Mouse (Mus musculus): ENCODE data around the gene Crot. TPM values are rescaled to one million over a fixed set of nuclear protein-coding genes. Genes with fewer than 3 reads are reported as not detected.
"Not testable (repeated sequence)": the region's sequence is repeated elsewhere in the genome, so short reads cannot be mapped to it uniquely, and the experiment has no call there.

The Crot gene
- polyA plus RNA-seq, 1 experiment from 2014 or later = 21.7 TPM

DNA sequence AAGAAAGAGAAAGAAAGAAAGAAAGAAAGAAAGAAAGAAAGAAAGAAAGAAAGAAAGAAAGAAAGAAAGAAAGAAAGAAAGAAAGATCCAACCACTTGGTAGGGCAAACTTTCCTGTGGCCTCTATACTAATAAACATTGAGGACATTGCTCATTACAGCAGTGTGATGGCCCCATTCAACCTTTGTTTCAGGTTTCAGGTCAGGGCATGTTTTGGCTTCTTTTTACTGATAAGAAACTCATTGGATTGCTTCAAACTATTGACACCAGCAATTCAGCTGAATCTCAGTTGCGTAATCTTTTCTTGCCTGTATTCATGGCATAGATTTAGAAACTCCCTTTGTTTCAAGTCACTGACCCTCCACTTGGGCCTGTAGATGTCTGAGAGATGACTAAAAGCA is 13.0 kb upstream of the Crot start:
- no peak overlapping the region for H3K27ac ChIP-seq (ENCODE audit: low read depth, low read length)
- H3K36me3 ChIP-seq (ENCODE audit: control insufficient read depth, insufficient read depth, low read length) = no peaks in the 10 kb centered on the region
- DNase-seq (ENCODE audit: low spot score) (no peak), ATAC-seq (no peak)
- H3K9ac ChIP-seq (ENCODE audit: low read length) = no peak overlapping the region
- H3K4me3 ChIP-seq (ENCODE audit: low read depth, low read length) = no peak overlapping the region
- H3K27me3 ChIP-seq (replicated peaks; ENCODE audit: control insufficient read depth, insufficient read depth, low read length) = no peaks in the 10 kb centered on the region
- no peaks in the 10 kb centered on the region for H3K4me1 ChIP-seq (ENCODE audit: control insufficient read depth, insufficient read depth, low read length)
- no peaks in the 10 kb centered on the region for H3K9me3 ChIP-seq (replicated peaks; ENCODE audit: control insufficient read depth, low read length)
- no peak overlapping the region for H3K4me2 ChIP-seq (ENCODE audit: low read length)
- 92% methylated on average over 1 of the region's 1 CpGs for WGBS

DNA sequence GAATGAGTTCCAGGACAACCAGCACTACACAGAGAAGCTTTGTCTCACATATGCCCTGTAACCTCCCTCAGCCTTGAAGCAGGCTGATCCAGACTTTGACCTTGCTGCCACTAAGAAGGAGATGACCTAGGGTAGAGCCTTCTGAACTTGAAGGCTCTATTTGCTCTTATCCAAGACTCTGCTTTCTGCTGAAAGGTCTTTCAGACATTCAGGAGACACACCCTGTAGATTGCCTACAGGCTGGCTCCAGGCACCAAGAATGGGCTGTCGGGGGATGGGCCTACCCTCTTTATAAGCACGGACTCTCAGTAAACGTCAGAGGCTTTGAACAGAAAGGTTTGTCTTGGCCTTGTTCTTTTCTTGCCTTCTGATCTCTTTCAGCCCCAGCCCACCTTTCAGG is 9.5 kb upstream of the Crot start:
- not testable (repeated sequence) for H3K9ac ChIP-seq (ENCODE audit: low read length); H3K27me3 ChIP-seq (replicated peaks; ENCODE audit: control insufficient read depth, insufficient read depth, low read length); H3K4me3 ChIP-seq (ENCODE audit: low read depth, low read length); H3K36me3 ChIP-seq (ENCODE audit: control insufficient read depth, insufficient read depth, low read length); ATAC-seq; H3K27ac ChIP-seq (ENCODE audit: low read depth, low read length); H3K9me3 ChIP-seq (replicated peaks; ENCODE audit: control insufficient read depth, low read length); DNase-seq (ENCODE audit: low spot score); H3K4me1 ChIP-seq (ENCODE audit: control insufficient read depth, insufficient read depth, low read length); H3K4me2 ChIP-seq (ENCODE audit: low read length)
- WGBS = 53% methylated on average over 3 of the region's 3 CpGs

DNA sequence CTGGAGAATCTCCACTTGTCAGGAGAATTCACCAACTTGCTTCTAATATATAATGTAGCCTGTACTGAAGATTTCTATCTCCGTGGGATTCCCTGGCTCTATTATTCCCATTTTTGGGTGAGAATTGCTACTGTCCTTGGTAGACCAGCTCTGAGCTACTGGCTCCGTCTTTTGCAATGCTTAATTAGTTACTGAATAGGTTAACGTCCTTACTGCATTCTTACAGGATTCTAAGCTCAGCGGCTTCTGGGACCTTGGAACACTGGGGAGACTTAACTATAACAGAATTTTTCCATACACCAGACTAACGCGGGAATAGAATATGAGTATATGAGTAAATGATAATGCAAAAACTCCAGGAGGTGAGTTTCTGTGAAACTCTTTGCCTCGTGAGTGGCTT is 2.9 kb upstream of the Crot start:
- not testable (repeated sequence) for H3K4me2 ChIP-seq (ENCODE audit: low read length); H3K4me3 ChIP-seq (ENCODE audit: low read depth, low read length); H3K27ac ChIP-seq (ENCODE audit: low read depth, low read length); H3K4me1 ChIP-seq (ENCODE audit: control insufficient read depth, insufficient read depth, low read length); H3K27me3 ChIP-seq (replicated peaks; ENCODE audit: control insufficient read depth, insufficient read depth, low read length); ATAC-seq; DNase-seq (ENCODE audit: low spot score); H3K9ac ChIP-seq (ENCODE audit: low read length); H3K36me3 ChIP-seq (ENCODE audit: control insufficient read depth, insufficient read depth, low read length); H3K9me3 ChIP-seq (replicated peaks; ENCODE audit: control insufficient read depth, low read length)
- WGBS = 22% methylated on average over 7 of the region's 7 CpGs

DNA sequence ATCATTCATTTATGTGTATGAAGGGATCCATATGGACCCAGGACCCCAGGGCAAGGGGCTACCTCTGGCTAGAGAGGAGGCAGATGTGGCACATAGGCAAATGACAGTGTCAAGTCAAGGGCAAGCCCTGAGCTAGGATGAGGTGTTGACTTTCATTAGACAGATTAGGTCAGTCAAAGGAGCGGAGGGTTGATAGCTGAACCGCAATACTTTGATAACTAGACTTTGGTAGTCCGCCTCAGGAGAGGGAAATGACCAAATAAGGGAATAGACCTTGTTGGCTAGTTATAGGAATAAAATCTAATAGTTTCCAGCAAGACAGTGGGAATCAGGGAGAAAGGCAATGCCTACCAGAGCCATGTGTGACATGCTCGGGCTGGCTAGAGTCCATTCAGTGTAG is 2.0 kb upstream of the Crot start:
- no peak for ATAC-seq
- Histone ChIP-seq H3K4me1 (ENCODE audit: control insufficient read depth, insufficient read depth, low read length) (peaks cover 8% of the 10 kb centered on the region; the same call in 1 of the 2 replicates), H3K4me3 (ENCODE audit: low read depth, low read length) (no peak overlapping the region), H3K27ac (ENCODE audit: low read depth, low read length) (no peak overlapping the region), H3K36me3 (ENCODE audit: control insufficient read depth, insufficient read depth, low read length) (no peaks in the 10 kb centered on the region), H3K27me3 (replicated peaks; ENCODE audit: control insufficient read depth, insufficient read depth, low read length) (no peaks in the 10 kb centered on the region), H3K4me2 (ENCODE audit: low read length) (no peak overlapping the region), H3K9ac (ENCODE audit: low read length) (no peak overlapping the region), H3K9me3 (replicated peaks; ENCODE audit: control insufficient read depth, low read length) (no peaks in the 10 kb centered on the region)
- DNase-seq (ENCODE audit: low spot score) = no peak
- WGBS = 73% methylated on average over 4 of the region's 4 CpGs

DNA sequence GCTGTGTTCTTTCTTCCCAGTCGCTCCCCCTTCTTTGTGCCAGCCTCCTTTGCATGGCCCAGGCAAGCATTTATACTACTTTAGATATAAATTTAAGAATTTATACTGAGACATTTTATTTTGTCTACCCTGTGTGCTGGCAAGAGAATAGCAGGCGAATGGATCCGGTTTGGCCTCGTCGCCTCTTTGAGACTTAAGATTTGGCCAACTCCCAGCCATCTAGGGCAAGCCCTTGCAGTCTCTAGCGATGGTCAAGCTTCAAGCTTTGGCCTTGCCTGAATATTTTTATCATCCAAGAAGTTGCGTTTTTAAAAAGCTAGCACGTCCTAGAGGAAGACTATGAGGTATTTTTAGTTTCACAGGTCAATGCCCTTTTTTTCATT is 380 bp upstream of the Crot start:
- Histone ChIP-seq H3K36me3 (ENCODE audit: control insufficient read depth, insufficient read depth, low read length) (no peaks in the 10 kb centered on the region), H3K27me3 (replicated peaks; ENCODE audit: control insufficient read depth, insufficient read depth, low read length) (no peaks in the 10 kb centered on the region), H3K27ac (ENCODE audit: low read depth, low read length) (peak overlapping the region; percentile 82), H3K9ac (ENCODE audit: low read length) (peak overlapping the region; percentile 81), H3K4me3 (ENCODE audit: low read depth, low read length) (peak overlapping the region; percentile 68), H3K4me1 (ENCODE audit: control insufficient read depth, insufficient read depth, low read length) (peaks cover 8% of the 10 kb centered on the region; the same call in 1 of the 2 replicates), H3K9me3 (replicated peaks; ENCODE audit: control insufficient read depth, low read length) (no peaks in the 10 kb centered on the region), H3K4me2 (ENCODE audit: low read length) (peak overlapping the region; percentile 81)
- no peak for DNase-seq (ENCODE audit: low spot score)
- 7% methylated on average over 8 of the region's 8 CpGs for WGBS
- peak; percentile 36; the same call in 1 of the 2 replicates for ATAC-seq

DNA sequence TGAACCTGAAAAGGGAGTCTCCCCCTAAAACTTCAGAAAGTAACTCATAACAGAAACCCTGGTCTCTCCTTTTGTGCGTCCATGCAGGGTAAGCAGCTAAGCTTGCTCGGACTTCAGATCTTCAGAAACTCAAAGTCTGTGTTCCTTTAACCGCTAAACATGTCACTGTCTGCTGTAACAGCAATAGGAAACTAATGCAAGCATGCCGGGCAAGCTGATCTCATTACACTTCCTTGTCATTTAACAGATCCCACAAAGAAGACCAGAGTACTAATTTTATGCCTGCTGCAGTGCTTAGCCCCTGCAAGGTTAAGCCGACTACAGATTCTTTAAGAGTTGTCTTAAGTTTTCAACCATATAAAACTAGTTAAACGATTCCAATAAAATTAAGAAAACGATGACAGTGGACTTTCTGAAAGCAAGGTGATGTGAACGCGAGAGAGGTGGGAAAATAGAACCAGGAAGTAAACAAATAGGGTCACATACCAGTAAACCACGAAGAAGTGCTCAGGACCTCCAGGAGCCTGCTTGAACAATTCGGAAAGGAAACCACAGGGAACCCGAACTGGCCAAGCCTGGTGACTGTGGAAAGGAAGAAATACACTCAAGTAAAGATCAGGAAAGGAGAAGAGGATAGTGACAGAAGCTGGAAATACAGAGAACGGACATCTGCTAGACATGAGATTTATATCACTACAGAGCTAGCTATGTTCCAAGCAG is 998 bp downstream of the Crot start:
- WGBS = 11% methylated on average over 13 of the region's 13 CpGs
- Histone ChIP-seq H3K4me3 (ENCODE audit: low read depth, low read length) (peak overlapping the region; percentile 68), H3K9ac (ENCODE audit: low read length) (peak overlapping the region; percentile 81), H3K4me1 (ENCODE audit: control insufficient read depth, insufficient read depth, low read length) (peaks cover 8% of the 10 kb centered on the region; the same call in 1 of the 2 replicates), H3K9me3 (replicated peaks; ENCODE audit: control insufficient read depth, low read length) (no peaks in the 10 kb centered on the region), H3K4me2 (ENCODE audit: low read length) (peak overlapping the region; percentile 81), H3K27ac (ENCODE audit: low read depth, low read length) (no peak overlapping the region), H3K36me3 (ENCODE audit: control insufficient read depth, insufficient read depth, low read length) (peaks cover 5% of the 10 kb centered on the region; the same call in 1 of the 2 replicates), H3K27me3 (replicated peaks; ENCODE audit: control insufficient read depth, insufficient read depth, low read length) (no peaks in the 10 kb centered on the region)
- no peak for DNase-seq (ENCODE audit: low spot score)
- ATAC-seq = no peak

DNA sequence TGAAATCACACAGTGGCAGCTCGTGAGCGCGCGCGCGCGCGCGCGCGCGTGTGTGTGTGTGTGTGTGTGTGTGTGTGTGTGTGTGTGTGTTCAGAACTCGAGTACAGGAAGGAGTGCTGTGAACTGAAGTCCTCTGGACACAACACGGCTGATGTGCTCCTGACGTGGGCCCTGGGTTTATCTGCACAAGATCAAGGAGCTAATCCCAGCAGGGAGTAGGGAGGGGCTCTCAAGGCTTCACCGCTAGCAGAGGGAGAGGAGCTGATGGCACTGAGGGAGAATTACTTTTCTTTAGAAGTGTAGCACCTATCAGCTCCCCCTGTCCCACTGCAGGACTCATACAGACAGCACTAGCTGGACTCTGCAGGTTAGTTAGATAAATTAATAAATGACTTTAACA is 5.5 kb downstream of the Crot start:
- peaks cover 14% of the 10 kb centered on the region; the same call in 1 of the 2 replicates for H3K36me3 ChIP-seq (ENCODE audit: control insufficient read depth, insufficient read depth, low read length)
- WGBS = 88% methylated on average over 16 of the region's 16 CpGs
- no peak for DNase-seq (ENCODE audit: low spot score)
- no peaks in the 10 kb centered on the region for H3K27me3 ChIP-seq (replicated peaks; ENCODE audit: control insufficient read depth, insufficient read depth, low read length)
- no peak overlapping the region for H3K4me2 ChIP-seq (ENCODE audit: low read length)
- H3K4me3 ChIP-seq (ENCODE audit: low read depth, low read length) = no peak overlapping the region
- H3K9ac ChIP-seq (ENCODE audit: low read length) = no peak overlapping the region
- peaks cover 8% of the 10 kb centered on the region; the same call in 1 of the 2 replicates for H3K4me1 ChIP-seq (ENCODE audit: control insufficient read depth, insufficient read depth, low read length)
- no peaks in the 10 kb centered on the region for H3K9me3 ChIP-seq (replicated peaks; ENCODE audit: control insufficient read depth, low read length)
- no peak for ATAC-seq
- H3K27ac ChIP-seq (ENCODE audit: low read depth, low read length) = no peak overlapping the region

DNA sequence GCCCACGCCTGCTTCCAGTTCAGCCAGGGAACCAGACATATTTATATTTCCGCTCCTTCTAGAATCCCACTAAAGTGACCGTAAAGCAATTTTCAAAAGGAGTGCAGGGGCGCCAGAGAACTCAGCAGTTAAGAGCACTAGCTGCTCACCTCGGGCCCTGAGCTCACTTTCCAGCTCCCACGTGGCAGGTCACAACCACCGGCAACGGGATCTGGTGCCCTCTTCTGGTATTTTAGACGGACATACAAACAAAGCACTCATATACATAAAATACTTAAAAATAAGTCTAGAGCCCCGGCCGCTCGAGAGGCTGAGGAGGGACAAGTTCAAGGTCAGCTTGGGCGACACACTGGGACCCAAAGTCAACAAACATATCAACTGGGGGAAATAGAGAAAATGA is 6.6 kb downstream of the Crot start:
- ATAC-seq (no peak), DNase-seq (ENCODE audit: low spot score) (no peak)
- Histone ChIP-seq H3K9ac (ENCODE audit: low read length) (no peak overlapping the region), H3K4me2 (ENCODE audit: low read length) (no peak overlapping the region), H3K36me3 (ENCODE audit: control insufficient read depth, insufficient read depth, low read length) (peaks cover 19% of the 10 kb centered on the region; the same call in 1 of the 2 replicates), H3K27me3 (replicated peaks; ENCODE audit: control insufficient read depth, insufficient read depth, low read length) (no peaks in the 10 kb centered on the region), H3K4me3 (ENCODE audit: low read depth, low read length) (no peak overlapping the region), H3K4me1 (ENCODE audit: control insufficient read depth, insufficient read depth, low read length) (no peaks in the 10 kb centered on the region), H3K9me3 (replicated peaks; ENCODE audit: control insufficient read depth, low read length) (no peaks in the 10 kb centered on the region), H3K27ac (ENCODE audit: low read depth, low read length) (no peak overlapping the region)
- 91% methylated on average over 13 of the region's 13 CpGs for WGBS

DNA sequence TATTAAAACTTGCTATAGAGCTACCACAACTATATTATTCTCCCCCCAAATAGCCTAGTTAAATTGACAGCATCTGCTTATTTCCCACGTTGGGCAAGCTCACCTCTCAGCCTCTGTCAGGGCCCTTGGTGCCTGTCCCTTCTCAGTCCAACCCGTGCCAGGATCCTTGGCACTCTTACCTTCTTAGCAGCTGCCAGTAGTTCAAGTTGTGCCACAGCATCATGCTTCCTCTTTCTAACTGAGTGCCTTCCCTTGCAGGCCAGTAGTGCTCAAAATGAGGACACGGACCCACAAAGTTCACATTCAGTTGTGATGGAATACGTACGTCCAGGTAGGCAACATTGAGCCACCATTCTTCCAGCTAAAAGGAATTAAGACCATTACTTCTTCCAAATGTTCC is 9.2 kb downstream of the Crot start:
- Histone ChIP-seq H3K4me2 (ENCODE audit: low read length) (no peak overlapping the region), H3K4me1 (ENCODE audit: control insufficient read depth, insufficient read depth, low read length) (no peaks in the 10 kb centered on the region), H3K4me3 (ENCODE audit: low read depth, low read length) (no peak overlapping the region), H3K9ac (ENCODE audit: low read length) (no peak overlapping the region), H3K36me3 (ENCODE audit: control insufficient read depth, insufficient read depth, low read length) (peaks cover 21% of the 10 kb centered on the region; the same call in 1 of the 2 replicates), H3K9me3 (replicated peaks; ENCODE audit: control insufficient read depth, low read length) (no peaks in the 10 kb centered on the region), H3K27ac (ENCODE audit: low read depth, low read length) (no peak overlapping the region), H3K27me3 (replicated peaks; ENCODE audit: control insufficient read depth, insufficient read depth, low read length) (no peaks in the 10 kb centered on the region)
- WGBS = 94% methylated on average over 5 of the region's 5 CpGs
- no peak for ATAC-seq
- DNase-seq (ENCODE audit: low spot score) = no peak
